Mouse (Mus musculus) heart, adult 11 months (tissue): ENCODE results near the gene Faf1.
"Not testable (repeated sequence)": the region's sequence is repeated elsewhere in the genome, so short reads cannot be mapped to it uniquely, and the experiment has no call there.

ENCODE experiments used
- DNase-seq: peaks from one replicate; pipeline ENCODE4 v3.0.0; 2022

Faf1 gene

GRCm38 (mm10) chr4:109665982-109666460 is 10.4 kb upstream of the Faf1 start:
- peak; percentile 97 for DNase-seq

GRCm38 (mm10) chr4:109666461-109667269 is 9.7 kb upstream of the Faf1 start, which contains the start of gene Cdkn2c:
TSS of gene Cdkn2c (minus strand) at chr4:109667189.
- peak; percentile 99 for DNase-seq

GRCm38 (mm10) chr4:109667518-109667917 is 8.9 kb upstream of the Faf1 start:
- no peak for DNase-seq

GRCm38 (mm10) chr4:109670213-109670612 is 6.2 kb upstream of the Faf1 start:
- DNase-seq, result no peak

GRCm38 (mm10) chr4:109671941-109672340 is 4.4 kb upstream of the Faf1 start:
- DNase-seq, result no peak

GRCm38 (mm10) chr4:109674097-109674496 is 2.3 kb upstream of the Faf1 start:
- DNase-seq, result no peak

- no peak for DNase-seq
Measured at GRCm38 (mm10) chr4:109677221-109677620, 833 bp downstream of the Faf1 start.

GRCm38 (mm10) chr4:109683561-109683960 is 7.2 kb downstream of the Faf1 start:
- no peak for DNase-seq

- DNase-seq, result no peak
Measured at GRCm38 (mm10) chr4:109692674-109693073, 16.3 kb downstream of the Faf1 start.

- DNase-seq, result not testable (repeated sequence)
Measured at GRCm38 (mm10) chr4:109700727-109701126, 24.3 kb downstream of the Faf1 start.

GRCm38 (mm10) chr4:109703568-109703967 is 27.2 kb downstream of the Faf1 start:
- DNase-seq, result no peak

- no peak for DNase-seq
Measured at GRCm38 (mm10) chr4:109705349-109705748, 29.0 kb downstream of the Faf1 start.

GRCm38 (mm10) chr4:109719281-109719680 is 42.9 kb downstream of the Faf1 start:
- peak; percentile 86 for DNase-seq

- no peak for DNase-seq
Measured at GRCm38 (mm10) chr4:109729281-109729680, 52.9 kb downstream of the Faf1 start.

- peak; percentile 89 for DNase-seq
Measured at GRCm38 (mm10) chr4:109735754-109736153, 59.4 kb downstream of the Faf1 start.

- DNase-seq, result no peak
Measured at GRCm38 (mm10) chr4:109743984-109744383, 67.6 kb downstream of the Faf1 start.

GRCm38 (mm10) chr4:109759031-109759430 is 82.6 kb downstream of the Faf1 start:
- DNase-seq, result no peak

- DNase-seq, result no peak
Measured at GRCm38 (mm10) chr4:109759901-109760300, 83.5 kb downstream of the Faf1 start.

GRCm38 (mm10) chr4:109760501-109760900 is 84.1 kb downstream of the Faf1 start:
- DNase-seq, result no peak

GRCm38 (mm10) chr4:109762768-109763501 is 86.5 kb downstream of the Faf1 start:
- DNase-seq, result no peak

- DNase-seq, result no peak
Measured at GRCm38 (mm10) chr4:109769071-109769470, 92.7 kb downstream of the Faf1 start.

GRCm38 (mm10) chr4:109782577-109783114 is 106.3 kb downstream of the Faf1 start:
- DNase-seq, result no peak

GRCm38 (mm10) chr4:109789347-109790001 is 113.1 kb downstream of the Faf1 start:
- no peak for DNase-seq
